Mouse (Mus musculus) cerebellum, postnatal 4 days (tissue): ENCODE data around the gene Tmem37.

Experiments used
- DNase-seq, 2 experiments: peaks; one replicate each; pipeline ENCODE4 v3.0.0; 2022; ENCODE audit warnings: low spot score in 2 of 2, mixed read lengths in 1 of 2

The Tmem37 gene

DNA sequence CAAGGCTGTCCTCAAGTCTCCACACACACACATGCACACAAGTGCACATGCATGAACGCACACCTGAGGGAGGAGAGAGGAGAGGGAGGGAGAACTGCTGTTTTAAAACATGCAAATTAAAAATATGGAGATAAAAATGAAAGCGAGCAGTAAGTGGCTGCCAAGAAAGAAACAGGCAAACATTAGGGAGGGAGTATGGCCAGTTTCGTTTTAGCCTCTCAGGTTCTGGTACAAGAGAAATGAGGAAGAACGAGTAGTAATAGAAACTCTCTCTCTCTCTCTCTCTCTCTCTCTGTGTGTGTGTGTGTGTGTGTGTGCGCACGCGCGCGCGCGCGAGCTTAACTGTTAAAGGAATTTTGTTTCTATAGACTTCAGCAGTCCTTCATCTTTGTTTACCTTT, 54.4 kb downstream of the Tmem37 start:
- no peak for DNase-seq

GRCm38 (mm10) chr1:120018900-120019299, 55.0 kb downstream of the Tmem37 start:
- no peak for DNase-seq
